Mouse (Mus musculus) CH12F3 (cell line): ENCODE measurements around the gene 4930449I24Rik.
"Not testable (repeated sequence)": the region's sequence is repeated elsewhere in the genome, so short reads cannot be mapped to it uniquely, and the experiment has no call there.

Experiments used
- in situ Hi-C: fragments of 300-500 bp; cut with MboI; formaldehyde crosslinking; loops from 2 replicates; pipeline ENCODE4 v1.14.3; 2020; ENCODE audit warnings: low sequenced_read_pairs

4930449I24Rik gene

GRCm38 (mm10) chr5:146502099-146502498 is at the start of gene 4930449I24Rik:
Gene 4930449I24Rik (plus strand): TSS chr5:146502399.
- in situ Hi-C loops, result not testable (repeated sequence)

DNA sequence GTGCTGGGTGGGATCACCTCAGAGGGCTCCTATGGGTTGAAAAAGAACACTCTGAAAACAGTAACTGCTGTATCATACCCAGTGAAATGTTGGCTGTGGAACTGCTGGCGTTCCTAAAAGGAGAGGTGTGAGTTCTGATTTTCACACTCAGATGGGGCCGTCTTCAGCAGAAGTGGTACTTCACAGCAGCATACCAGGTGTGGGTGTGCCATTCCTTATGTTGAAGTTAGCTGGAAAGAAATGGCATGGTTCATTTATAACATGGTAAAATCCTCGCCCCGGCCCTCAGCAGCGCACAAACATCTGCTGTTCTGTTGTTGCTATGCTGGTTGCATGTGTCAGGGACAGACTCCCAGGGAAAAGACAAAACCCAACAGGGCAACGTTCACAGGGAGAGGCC is 48.6 kb upstream of the 4930449I24Rik start:
- in situ Hi-C loops, result no loop called here

GRCm38 (mm10) chr5:146461612-146462011 is 40.6 kb upstream of the 4930449I24Rik start:
- in situ Hi-C loops, result no loop called here

DNA sequence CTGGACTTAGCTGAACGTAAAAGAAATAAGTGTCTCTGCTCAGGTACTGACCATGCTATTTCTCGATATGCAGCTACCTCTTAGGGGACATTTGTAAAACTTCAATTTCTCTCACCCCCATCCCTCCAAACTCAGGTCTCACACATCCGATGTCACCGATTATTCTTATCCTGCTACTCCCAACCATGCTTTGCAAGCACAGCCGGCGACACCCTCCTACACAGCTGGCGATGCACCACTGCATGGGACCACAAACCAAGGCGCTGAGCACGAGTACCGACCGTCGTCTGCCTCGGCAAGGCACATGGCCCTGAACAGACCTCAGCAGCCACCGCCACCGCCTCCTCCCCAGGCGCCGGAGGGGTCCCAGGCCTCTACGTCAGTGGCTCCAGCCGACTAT is 35.5 kb upstream of the 4930449I24Rik start:
- in situ Hi-C loops, result no loop called here

DNA sequence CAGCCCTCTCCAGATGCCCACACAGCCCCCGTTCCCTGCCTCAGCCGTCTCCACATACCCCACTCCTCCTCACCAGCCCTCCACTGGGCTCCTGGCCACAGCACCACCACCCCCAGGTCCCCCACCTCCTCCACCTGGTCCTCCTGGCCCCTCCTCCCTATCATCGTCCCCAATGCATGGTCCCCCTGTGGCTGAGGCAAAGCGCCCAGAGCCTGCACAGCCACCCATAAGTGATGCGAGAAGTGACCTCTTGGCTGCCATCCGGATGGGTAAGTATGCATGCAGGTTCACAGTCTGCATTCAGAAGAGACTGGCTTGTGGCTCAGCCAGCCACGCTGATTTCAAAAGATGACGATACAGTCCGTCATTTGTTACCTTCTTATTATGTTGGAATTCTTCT is 33.9 kb upstream of the 4930449I24Rik start:
- in situ Hi-C loops, result no loop called here

DNA sequence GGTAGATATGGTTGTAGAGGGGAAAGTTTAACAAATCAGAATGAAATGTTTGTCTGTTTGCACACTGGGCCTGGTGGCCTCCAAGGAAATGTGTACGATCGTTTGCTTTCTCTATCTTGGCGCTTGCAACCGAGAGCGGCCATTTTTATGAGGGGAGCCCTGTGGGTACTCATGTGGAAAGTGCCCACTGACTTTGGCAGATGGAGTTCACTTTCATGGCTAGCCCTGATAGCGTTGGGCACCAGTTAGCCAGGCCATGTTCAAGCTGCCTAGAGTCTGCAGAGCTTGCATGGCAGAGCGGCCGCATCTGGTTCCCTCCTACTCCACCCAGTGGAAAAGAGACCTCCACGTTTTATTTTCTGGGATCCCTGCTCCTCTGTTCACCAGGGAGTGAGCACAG is 31.4 kb upstream of the 4930449I24Rik start:
- in situ Hi-C loops, result loop anchor here (10.0 kb wide), 1 partner anchor 276 kb away; no protein-coding TSS in a partner anchor

DNA sequence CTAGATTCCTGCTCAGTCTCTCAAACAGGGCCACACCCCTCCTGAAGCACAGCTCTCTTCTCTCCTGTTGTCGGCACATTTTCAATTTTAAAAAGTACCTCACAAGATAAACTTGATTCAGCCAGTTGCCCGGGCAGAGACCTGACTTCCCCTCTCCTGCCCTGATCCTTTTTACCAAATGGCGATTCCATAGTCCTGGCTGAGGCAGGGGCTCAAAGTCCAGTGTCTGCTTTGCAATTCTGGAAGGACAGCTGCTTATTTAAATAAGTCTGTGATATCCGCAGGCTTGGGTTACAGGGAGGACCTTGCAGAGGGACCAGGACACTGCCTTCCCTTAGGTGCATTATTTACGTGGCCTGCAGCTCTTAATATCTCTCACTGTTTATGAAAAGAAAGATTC is 30.9 kb upstream of the 4930449I24Rik start:
- in situ Hi-C loops, result loop anchor here (10.0 kb wide), 1 partner anchor 277 kb away; no protein-coding TSS in a partner anchor

- in situ Hi-C loops, result loop anchor here (10.0 kb wide), 1 partner anchor 277 kb away; no protein-coding TSS in a partner anchor
Measured at GRCm38 (mm10) chr5:146471821-146472220, 30.4 kb upstream of the 4930449I24Rik start.

GRCm38 (mm10) chr5:146479564-146479963 is 22.6 kb upstream of the 4930449I24Rik start:
- in situ Hi-C loops, result loop anchor here (10.0 kb wide), 1 partner anchor 285 kb away; no protein-coding TSS in a partner anchor

DNA sequence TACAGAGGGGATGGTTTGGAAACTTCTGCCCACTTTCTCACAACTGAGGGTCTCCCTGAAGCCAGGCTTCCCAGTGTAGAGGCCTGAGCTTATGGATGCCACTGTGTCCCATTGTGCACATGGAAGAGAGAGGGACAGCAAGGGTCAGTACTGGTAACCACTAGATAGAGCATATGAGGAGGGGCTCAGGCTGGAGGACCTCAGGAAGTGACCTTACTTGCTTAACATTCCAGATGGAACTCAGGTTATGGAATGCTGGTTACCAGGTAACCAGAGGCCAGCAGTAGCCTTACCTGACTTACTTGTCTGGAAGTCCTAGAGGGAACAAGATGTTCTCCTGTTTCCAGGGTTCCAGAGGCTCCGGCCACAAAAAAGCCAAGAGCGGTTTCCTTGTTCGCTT is 20.5 kb upstream of the 4930449I24Rik start, which contains the start of gene Gm6408:
Gm6408 (plus strand) TSS at position 301 of the 400 bp plus-strand sequence.
- in situ Hi-C loops, result not testable (repeated sequence)

- in situ Hi-C loops, result not testable (repeated sequence)
Measured at GRCm38 (mm10) chr5:146488959-146489358, 13.2 kb upstream of the 4930449I24Rik start.

DNA sequence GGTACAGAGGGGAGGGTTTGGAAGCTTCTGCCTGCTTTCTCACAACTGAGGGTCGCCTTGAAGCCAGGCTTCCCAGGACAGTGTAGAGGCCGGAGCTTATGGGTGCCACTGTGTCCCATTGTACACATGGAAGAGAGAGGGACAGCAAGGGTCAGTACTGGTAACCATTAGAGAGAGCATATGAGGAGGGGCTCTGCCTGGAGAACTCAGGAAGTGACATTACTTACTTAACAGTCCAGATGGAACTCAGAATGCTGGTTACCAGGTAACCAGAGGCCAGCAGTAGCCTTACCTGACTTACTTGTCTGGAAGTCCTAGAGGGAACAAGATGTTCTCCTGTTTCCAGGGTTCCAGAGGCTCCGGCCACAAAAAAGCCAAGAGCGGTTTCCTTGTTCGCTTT is 11.1 kb upstream of the 4930449I24Rik start, which contains the start of gene Gm6370:
Gm6370 (plus strand) TSS at position 301 of the 400 bp plus-strand sequence.
- in situ Hi-C loops, result not testable (repeated sequence)

- in situ Hi-C loops, result not testable (repeated sequence)
Measured at GRCm38 (mm10) chr5:146513823-146514222, 11.6 kb downstream of the 4930449I24Rik start, which contains the start of gene Gm3402. Gene Gm3402 (plus strand): TSS chr5:146514123.

DNA sequence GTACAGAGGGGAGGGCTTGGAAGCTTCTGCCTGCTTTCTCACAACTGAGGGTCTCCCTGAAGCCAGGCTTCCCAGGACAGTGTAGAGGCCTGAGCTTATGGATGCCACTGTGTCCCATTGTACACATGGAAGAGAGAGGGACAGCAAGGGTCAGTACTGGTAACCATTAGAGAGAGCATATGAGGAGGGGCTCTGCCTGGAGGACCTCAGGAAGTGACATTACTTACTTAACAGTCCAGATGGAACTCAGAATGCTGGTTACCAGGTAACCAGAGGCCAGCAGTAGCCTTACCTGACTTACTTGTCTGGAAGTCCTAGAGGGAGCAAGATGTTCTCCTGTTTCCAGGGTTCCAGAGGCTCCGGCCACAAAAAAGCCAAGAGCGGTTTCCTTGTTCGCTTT is 23.3 kb downstream of the 4930449I24Rik start, which contains the start of gene Gm3404:
Gm3404 (plus strand) TSS at position 301 of the 400 bp plus-strand sequence.
- in situ Hi-C loops, result not testable (repeated sequence)

GRCm38 (mm10) chr5:146537347-146537746 is 35.1 kb downstream of the 4930449I24Rik start, which contains the start of gene Gm3409:
Gene Gm3409 (plus strand): TSS chr5:146537647.
- in situ Hi-C loops, result not testable (repeated sequence)
